Mouse (Mus musculus) retina, embryonic 14.5 days (tissue): ENCODE data around the gene Gm17720.

Source experiments
- DNase-seq: peaks from one replicate; pipeline ENCODE4 v3.0.0-alpha.2; 2015; ENCODE audit warnings: low spot score

Gm17720 gene

GRCm38 (mm10) chr8:110039216-110039615 lies 63.3 kb downstream of the Gm17720 start:
- no peak for DNase-seq

GRCm38 (mm10) chr8:110036156-110036555 lies 66.4 kb downstream of the Gm17720 start:
- no peak for DNase-seq

GRCm38 (mm10) chr8:110034331-110034730 lies 68.2 kb downstream of the Gm17720 start:
- no peak for DNase-seq

GRCm38 (mm10) chr8:110033771-110034170 lies 68.8 kb downstream of the Gm17720 start:
- peak; percentile 51 for DNase-seq
